Mouse (Mus musculus): ENCODE results near the gene Acy3. TPM values are rescaled to one million over a fixed set of nuclear protein-coding genes. Genes with fewer than 3 reads are reported as not detected.
A peak's percentile ranks its signal among the peaks of the same experiment; 100 is the strongest.

Gene Acy3
- polyA plus RNA-seq, 1 experiment from 2014 or later, result 92.6 TPM

DNA sequence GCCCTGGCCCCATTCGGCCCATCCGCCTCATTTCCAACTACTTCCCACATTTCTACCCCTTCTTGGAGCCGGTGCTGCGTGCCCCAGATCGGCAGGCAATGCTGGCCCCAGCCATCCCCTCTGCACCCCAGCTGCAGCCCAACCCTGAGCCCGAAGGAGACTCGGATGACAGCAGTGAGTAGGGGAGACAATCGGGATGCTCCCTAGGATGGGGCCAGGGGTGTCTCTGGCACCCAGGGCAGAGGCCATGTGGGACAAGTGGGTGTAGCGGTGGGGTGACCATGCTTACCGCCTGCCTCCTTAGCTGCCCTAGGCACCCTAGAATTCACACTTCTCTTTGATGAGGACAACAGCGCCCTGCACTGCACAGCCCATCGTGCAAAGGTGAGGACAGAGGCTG lies 17.3 kb downstream of the Acy3 start:
- H3K27me3 ChIP-seq (ENCODE audit: insufficient read depth, low read length), result no peaks in the 10 kb centered on the region
- peaks cover 8% of the 10 kb centered on the region; the same call in 1 of the 2 replicates for H3K4me1 ChIP-seq (replicated peaks; ENCODE audit: insufficient read depth, low read length)
- no peak for TF ChIP-seq CTCF (IDR thresholded peaks at IDR 0.05; ENCODE audit: low read depth)
- H3K4me3 ChIP-seq (replicated peaks; ENCODE audit: low read depth, low read length), result no peak overlapping the region
- ATAC-seq (replicated peaks; ENCODE audit: low FRiP score, low read depth), result no peak
- H3K9ac ChIP-seq (ENCODE audit: low read depth, low read length), result no peak overlapping the region
- no peaks in the 10 kb centered on the region for H3K9me3 ChIP-seq (replicated peaks; ENCODE audit: low read length)
- peaks cover 18% of the 10 kb centered on the region for H3K36me3 ChIP-seq (ENCODE audit: insufficient read depth, low read length)
- 72% methylated on average over 12 of the region's 12 CpGs for WGBS
- no peak for DNase-seq (ENCODE audit: low spot score)
- H3K4me2 ChIP-seq (ENCODE audit: low read length), result no peak overlapping the region
- no peak overlapping the region for H3K27ac ChIP-seq

DNA sequence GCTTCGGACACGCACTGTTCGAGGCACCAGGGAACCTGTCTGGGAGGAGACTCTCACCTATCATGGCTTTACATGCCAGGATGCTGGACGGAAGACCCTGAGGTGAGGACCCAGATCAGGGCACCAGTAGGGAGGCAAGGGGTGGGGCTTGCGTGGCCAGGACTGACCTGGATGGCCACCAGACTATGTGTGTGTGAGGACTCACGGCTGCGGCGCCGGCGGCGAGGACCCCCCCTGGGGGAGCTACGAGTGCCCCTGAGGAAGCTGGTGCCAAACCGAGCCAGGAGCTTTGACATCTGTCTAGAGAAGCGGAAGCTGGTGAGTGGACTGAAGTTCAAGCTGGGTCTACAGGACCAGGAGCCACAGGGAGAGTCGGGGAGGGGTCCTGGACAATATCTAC lies 18.0 kb downstream of the Acy3 start:
- H3K4me3 ChIP-seq (replicated peaks; ENCODE audit: low read depth, low read length), result no peak overlapping the region
- peaks cover 8% of the 10 kb centered on the region; the same call in 1 of the 2 replicates for H3K4me1 ChIP-seq (replicated peaks; ENCODE audit: insufficient read depth, low read length)
- ATAC-seq (replicated peaks; ENCODE audit: low FRiP score, low read depth) (no peak), DNase-seq (ENCODE audit: low spot score) (no peak)
- H3K27me3 ChIP-seq (ENCODE audit: insufficient read depth, low read length), result no peaks in the 10 kb centered on the region
- 83% methylated on average over 15 of the region's 15 CpGs for WGBS
- TF ChIP-seq CTCF (IDR thresholded peaks at IDR 0.05; ENCODE audit: low read depth), result no peak
- H3K4me2 ChIP-seq (ENCODE audit: low read length), result no peak overlapping the region
- no peak overlapping the region for H3K27ac ChIP-seq
- no peaks in the 10 kb centered on the region for H3K9me3 ChIP-seq (replicated peaks; ENCODE audit: low read length)
- no peak overlapping the region for H3K9ac ChIP-seq (ENCODE audit: low read depth, low read length)
- peaks cover 23% of the 10 kb centered on the region for H3K36me3 ChIP-seq (ENCODE audit: insufficient read depth, low read length)

DNA sequence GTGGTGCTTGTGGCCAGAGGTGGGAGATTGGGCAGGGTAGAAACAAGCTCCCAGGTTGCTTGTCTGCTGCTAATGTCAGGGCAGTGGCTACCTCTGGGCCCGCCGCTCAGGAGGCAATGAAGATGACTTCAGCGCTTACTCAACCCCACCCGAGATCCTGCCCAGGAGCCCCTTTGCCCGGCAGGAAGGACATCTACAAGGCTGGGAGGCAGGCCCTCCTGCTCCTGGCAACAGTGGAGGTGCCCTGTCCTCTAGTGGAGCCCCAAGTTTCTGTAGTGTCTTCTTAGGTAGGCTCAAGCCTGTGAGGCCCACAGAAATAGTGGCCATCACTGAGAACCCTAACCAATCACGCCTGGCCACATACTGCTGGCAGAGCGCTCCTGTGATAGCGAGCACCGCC lies 18.7 kb downstream of the Acy3 start:
- ATAC-seq (replicated peaks; ENCODE audit: low FRiP score, low read depth), result no peak
- no peak for DNase-seq (ENCODE audit: low spot score)
- Histone ChIP-seq H3K4me2 (ENCODE audit: low read length) (no peak overlapping the region), H3K27ac (no peak overlapping the region), H3K36me3 (ENCODE audit: insufficient read depth, low read length) (peaks cover 31% of the 10 kb centered on the region), H3K9me3 (replicated peaks; ENCODE audit: low read length) (no peaks in the 10 kb centered on the region), H3K4me3 (replicated peaks; ENCODE audit: low read depth, low read length) (no peak overlapping the region), H3K9ac (ENCODE audit: low read depth, low read length) (no peak overlapping the region), H3K4me1 (replicated peaks; ENCODE audit: insufficient read depth, low read length) (peaks cover 8% of the 10 kb centered on the region; the same call in 1 of the 2 replicates), H3K27me3 (ENCODE audit: insufficient read depth, low read length) (no peaks in the 10 kb centered on the region)
- WGBS, result 86% methylated on average over 9 of the region's 9 CpGs
- no peak for TF ChIP-seq CTCF (IDR thresholded peaks at IDR 0.05; ENCODE audit: low read depth)

DNA sequence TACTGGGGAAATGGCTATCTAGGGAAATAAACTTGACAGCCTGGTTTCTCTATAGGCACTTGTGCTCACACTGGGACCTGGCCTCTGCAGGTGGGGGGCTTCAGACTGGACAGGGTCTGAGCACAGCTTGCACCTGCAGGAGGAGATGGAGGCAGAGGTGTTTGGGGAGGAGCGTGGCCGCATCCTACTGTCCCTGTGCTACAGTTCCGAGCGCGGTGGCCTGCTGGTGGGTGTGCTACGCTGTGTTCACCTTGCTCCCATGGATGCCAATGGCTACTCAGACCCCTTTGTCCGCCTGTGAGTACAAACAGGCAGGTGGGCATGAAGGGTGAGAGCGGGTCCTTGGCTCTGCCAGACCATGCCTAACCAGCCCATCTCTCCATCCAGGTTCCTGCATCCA lies 19.6 kb downstream of the Acy3 start:
- no peak overlapping the region for H3K27ac ChIP-seq
- H3K36me3 ChIP-seq (ENCODE audit: insufficient read depth, low read length), result peaks cover 31% of the 10 kb centered on the region
- ATAC-seq (replicated peaks; ENCODE audit: low FRiP score, low read depth) (no peak), DNase-seq (ENCODE audit: low spot score) (no peak)
- 93% methylated on average over 8 of the region's 8 CpGs for WGBS
- no peak overlapping the region for H3K4me2 ChIP-seq (ENCODE audit: low read length)
- no peak for TF ChIP-seq CTCF (IDR thresholded peaks at IDR 0.05; ENCODE audit: low read depth)
- H3K4me1 ChIP-seq (replicated peaks; ENCODE audit: insufficient read depth, low read length), result peaks cover 4% of the 10 kb centered on the region; the same call in 1 of the 2 replicates
- H3K9me3 ChIP-seq (replicated peaks; ENCODE audit: low read length), result no peaks in the 10 kb centered on the region
- no peak overlapping the region for H3K9ac ChIP-seq (ENCODE audit: low read depth, low read length)
- no peak overlapping the region for H3K4me3 ChIP-seq (replicated peaks; ENCODE audit: low read depth, low read length)
- no peaks in the 10 kb centered on the region for H3K27me3 ChIP-seq (ENCODE audit: insufficient read depth, low read length)

DNA sequence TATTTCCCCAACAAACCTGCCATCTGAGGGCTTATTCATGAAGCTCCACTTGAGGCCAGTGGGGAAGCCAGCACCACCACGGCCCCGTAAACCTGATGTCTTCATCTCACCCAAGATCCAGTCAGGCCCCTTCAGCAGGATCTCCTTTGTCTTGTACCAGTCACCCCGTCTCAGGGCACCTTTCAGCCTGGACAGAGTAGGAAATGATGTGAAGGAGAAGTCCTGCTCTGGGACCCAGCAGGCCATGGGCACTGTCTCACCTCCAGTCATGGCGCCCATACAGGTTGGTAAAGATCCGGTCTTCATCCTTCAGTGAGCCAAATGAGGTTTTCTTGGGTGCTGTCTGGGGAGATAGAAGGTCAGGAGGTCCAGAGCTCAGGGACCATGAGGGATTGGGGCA lies 24.7 kb downstream of the Acy3 start:
- no peaks in the 10 kb centered on the region for H3K27me3 ChIP-seq (ENCODE audit: insufficient read depth, low read length)
- DNase-seq (ENCODE audit: low spot score) (no peak), ATAC-seq (replicated peaks; ENCODE audit: low FRiP score, low read depth) (no peak)
- H3K4me2 ChIP-seq (ENCODE audit: low read length), result no peak overlapping the region
- no peaks in the 10 kb centered on the region for H3K9me3 ChIP-seq (replicated peaks; ENCODE audit: low read length)
- no peak overlapping the region for H3K9ac ChIP-seq (ENCODE audit: low read depth, low read length)
- H3K27ac ChIP-seq, result no peak overlapping the region
- H3K4me3 ChIP-seq (replicated peaks; ENCODE audit: low read depth, low read length), result no peak overlapping the region
- H3K4me1 ChIP-seq (replicated peaks; ENCODE audit: insufficient read depth, low read length), result no peaks in the 10 kb centered on the region
- no peak for TF ChIP-seq CTCF (IDR thresholded peaks at IDR 0.05; ENCODE audit: low read depth)
- H3K36me3 ChIP-seq (ENCODE audit: insufficient read depth, low read length), result peaks cover 31% of the 10 kb centered on the region
- 91% methylated on average over 5 of the region's 5 CpGs for WGBS

DNA sequence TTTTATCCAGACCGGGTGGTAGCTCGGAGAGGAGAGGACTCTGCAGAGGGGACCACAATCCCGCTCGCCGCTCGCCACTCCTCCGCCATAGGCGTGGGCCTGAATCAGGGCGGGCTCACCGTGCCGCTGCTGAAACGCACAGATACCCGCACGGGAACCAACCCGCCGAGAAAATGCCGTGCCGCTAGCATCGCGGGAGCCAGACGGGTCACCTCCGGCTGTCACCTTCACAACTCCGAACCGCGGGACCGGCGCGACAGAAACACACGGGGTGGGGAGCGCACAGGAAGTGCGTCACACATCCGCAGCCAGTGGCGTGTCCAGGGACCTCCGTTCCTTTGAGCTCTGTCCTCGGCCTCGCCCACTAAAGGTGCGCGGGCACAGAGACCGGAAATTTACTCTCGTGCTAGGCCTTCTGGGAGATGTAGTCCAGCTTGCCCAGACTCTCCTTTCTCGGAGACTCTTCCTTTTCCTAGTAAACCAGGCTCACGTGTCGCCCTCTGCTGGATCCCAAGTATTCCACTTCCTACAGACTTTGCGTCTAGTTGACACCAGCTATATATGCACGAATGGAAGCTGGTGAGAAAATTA lies 26.2 kb downstream of the Acy3 start, which contains the start of gene Ndufv1:
Gene Ndufv1 (minus strand): TSS at position 375 of the 591 bp plus-strand sequence.
- Histone ChIP-seq H3K36me3 (ENCODE audit: insufficient read depth, low read length) (peaks cover 24% of the 10 kb centered on the region), H3K9ac (ENCODE audit: low read depth, low read length) (peak within 1 kb of the TSS; percentile 78), H3K9me3 (replicated peaks; ENCODE audit: low read length) (no peaks in the 10 kb centered on the region), H3K4me2 (ENCODE audit: low read length) (peak within 1 kb of the TSS; percentile 64), H3K27ac (peak within 1 kb of the TSS; percentile 64; the same call in 1 of the 2 replicates), H3K27me3 (ENCODE audit: insufficient read depth, low read length) (no peaks in the 10 kb centered on the region), H3K4me1 (replicated peaks; ENCODE audit: insufficient read depth, low read length) (no peaks in the 10 kb centered on the region), H3K4me3 (replicated peaks; ENCODE audit: low read depth, low read length) (peak within 1 kb of the TSS; percentile 85)
- 0% methylated on average over 45 of the region's 45 CpGs for WGBS
- ATAC-seq (replicated peaks; ENCODE audit: low FRiP score, low read depth) (peak; percentile 98), DNase-seq (ENCODE audit: low spot score) (peak; percentile 100)
- TF ChIP-seq CTCF (IDR thresholded peaks at IDR 0.05; ENCODE audit: low read depth), result peak; percentile 97

All from kidney, postnatal 0 days (tissue).